Mouse (Mus musculus) thymus, adult 2 months (tissue): Measurements from ENCODE around the gene Itpka. TPM values are rescaled to one million over a fixed set of nuclear protein-coding genes. Genes with fewer than 3 reads are reported as not detected.
A peak's percentile ranks its signal among the peaks of the same experiment; 100 is the strongest.

Experiments
- DNase-seq: peaks from one replicate; pipeline ENCODE4 v3.0.0; 2021
- H3K27ac ChIP-seq: fragments of 200-500 bp; 2 replicates; pipeline ENCODE4 v1.5.1; 2012; ENCODE audit warnings: low read length, control low read depth; ENCODE audit not compliant: control insufficient read depth, insufficient read depth
- H3K27me3 ChIP-seq: fragments of 200-500 bp; 2 replicates; pipeline ENCODE4 v1.6.1; 2012; ENCODE audit warnings: mild to moderate bottlenecking, low read length, moderate library complexity, mixed read lengths; ENCODE audit not compliant: control insufficient read depth, insufficient read depth
- H3K36me3 ChIP-seq: fragments of 200-500 bp; 2 replicates; pipeline ENCODE4 v1.6.1; 2012; ENCODE audit warnings: mild to moderate bottlenecking, low read length, moderate library complexity; ENCODE audit not compliant: control insufficient read depth, insufficient read depth
- H3K4me1 ChIP-seq: fragments of 200-500 bp; replicated peaks from 2 replicates; pipeline ENCODE4 v1.6.1; 2012; ENCODE audit warnings: low read length; ENCODE audit not compliant: control insufficient read depth, insufficient read depth
- H3K4me3 ChIP-seq: fragments of 200-500 bp; 2 replicates; pipeline ENCODE4 v1.5.1; 2012; ENCODE audit warnings: mild to moderate bottlenecking, low read length, control low read depth, moderate library complexity; ENCODE audit not compliant: control insufficient read depth, insufficient read depth
- CTCF ChIP-seq: fragments of 200-500 bp; IDR thresholded peaks from 2 replicates; pipeline ENCODE4 v1.5.1; 2012; ENCODE audit warnings: mild to moderate bottlenecking, control low read depth, low read length, moderate library complexity, borderline replicate concordance; ENCODE audit not compliant: control insufficient read depth, poor library complexity, insufficient read depth; ENCODE audit errors: extremely low read depth
- POLR2A ChIP-seq: fragments of 200-500 bp; IDR thresholded peaks from 2 replicates; pipeline ENCODE4 v1.6.1; 2012; ENCODE audit warnings: mild to moderate bottlenecking, low read length, control low read depth, moderate library complexity; ENCODE audit not compliant: control insufficient read depth, poor library complexity, insufficient read depth; ENCODE audit errors: extremely low read depth
- WGBS: fragments of 180-500 bp; shearing (Covaris S2); methylation state at CpG from one replicate; pipeline ENCODE4 v1.1.7; 2018; 5-methylcytosine and 5-hydroxymethylcytosine counted together
- polyA plus RNA-seq: library from polyadenylated mRNA; depleted of rRNA; stranded (reverse); fragments of >200 nt; gene quantifications from 2 replicates; pipeline ENCODE4 v1.2.3, GENCODE M21; 2012; rRNA removed

Itpka gene
- 4.8 and 4.9 TPM in 2 replicates for polyA plus RNA-seq

- WGBS, result under 1% methylated on average over 45 of the region's 53 CpGs
- Histone ChIP-seq H3K27ac (peak within 1 kb of the TSS; percentile 82), H3K36me3 (no peaks in the 10 kb centered on the region), H3K27me3 (peaks cover 15% of the 10 kb centered on the region), H3K4me1 (peaks cover 26% of the 10 kb centered on the region), H3K4me3 (peak within 1 kb of the TSS; percentile 89)
- DNase-seq, result peak; percentile 70
- TF ChIP-seq CTCF (no peak), POLR2A (peak; percentile 64)
These were observed at the start of gene Itpka for GRCm38 (mm10) chr2:119741581-119742411. Gene Itpka (plus strand): TSS chr2:119742337.

- peaks cover 13% of the 10 kb centered on the region for H3K36me3 ChIP-seq
- no peaks in the 10 kb centered on the region for H3K27me3 ChIP-seq
- no peaks in the 10 kb centered on the region for H3K4me1 ChIP-seq
- H3K4me3 ChIP-seq, result no peak overlapping the region
- TF ChIP-seq POLR2A, result no peak
- no peak for TF ChIP-seq CTCF
- H3K27ac ChIP-seq, result no peak overlapping the region
- WGBS, result 79% methylated on average over 2 of the region's 2 CpGs
- no peak for DNase-seq
These were observed 47.3 kb upstream of the Itpka start for GRCm38 (mm10) chr2:119694826-119695225.

GRCm38 (mm10) chr2:119696111-119696510 is 46.0 kb upstream of the Itpka start:
- Histone ChIP-seq H3K27me3 (no peaks in the 10 kb centered on the region), H3K4me3 (no peak overlapping the region), H3K36me3 (peaks cover 13% of the 10 kb centered on the region), H3K4me1 (no peaks in the 10 kb centered on the region), H3K27ac (no peak overlapping the region)
- WGBS, result 76% methylated on average over 1 of the region's 1 CpGs
- no peak for DNase-seq
- TF ChIP-seq CTCF (no peak), POLR2A (no peak)

- no peaks in the 10 kb centered on the region for H3K4me1 ChIP-seq
- DNase-seq, result no peak
- H3K4me3 ChIP-seq, result no peak overlapping the region
- no peak overlapping the region for H3K27ac ChIP-seq
- 71% methylated on average over 2 of the region's 2 CpGs for WGBS
- no peaks in the 10 kb centered on the region for H3K27me3 ChIP-seq
- TF ChIP-seq CTCF, result no peak
- no peak for TF ChIP-seq POLR2A
- H3K36me3 ChIP-seq, result peaks cover 11% of the 10 kb centered on the region
These were observed 43.7 kb upstream of the Itpka start for GRCm38 (mm10) chr2:119698472-119698871.

GRCm38 (mm10) chr2:119699962-119700361 is 42.2 kb upstream of the Itpka start:
- Histone ChIP-seq H3K36me3 (peaks cover 12% of the 10 kb centered on the region; the same call in 1 of the 2 replicates), H3K4me1 (no peaks in the 10 kb centered on the region), H3K27ac (no peak overlapping the region), H3K27me3 (no peaks in the 10 kb centered on the region), H3K4me3 (no peak overlapping the region)
- TF ChIP-seq POLR2A (no peak), CTCF (no peak)
- 95% methylated on average over 3 of the region's 3 CpGs for WGBS
- no peak for DNase-seq

- Histone ChIP-seq H3K27me3 (no peaks in the 10 kb centered on the region), H3K36me3 (peaks cover 37% of the 10 kb centered on the region), H3K4me1 (no peaks in the 10 kb centered on the region), H3K27ac (no peak overlapping the region), H3K4me3 (no peak overlapping the region)
- 96% methylated on average over 2 of the region's 2 CpGs for whole genome bisulfite sequencing
- TF ChIP-seq CTCF (no peak), POLR2A (no peak)
- DNase-seq, result no peak
These were observed 39.0 kb upstream of the Itpka start for GRCm38 (mm10) chr2:119703171-119703570.

GRCm38 (mm10) chr2:119707676-119708075 is 34.5 kb upstream of the Itpka start:
- Histone ChIP-seq H3K27ac (no peak overlapping the region), H3K27me3 (no peaks in the 10 kb centered on the region), H3K4me3 (no peak overlapping the region), H3K4me1 (no peaks in the 10 kb centered on the region), H3K36me3 (peaks cover 58% of the 10 kb centered on the region)
- TF ChIP-seq CTCF, result no peak
- no peak for DNase-seq
- 98% methylated on average over 3 of the region's 3 CpGs for WGBS
